Mouse (Mus musculus) cortical plate, adult 2 months (tissue): ENCODE data around the gene Crygc. TPM values are rescaled to one million over a fixed set of nuclear protein-coding genes. Genes with fewer than 3 reads are reported as not detected.

Experiments
- H3K27ac ChIP-seq: fragments of 200-500 bp; 2 replicates; pipeline ENCODE4 v1.5.1; 2012; ENCODE audit warnings: low read length, control low read depth, inconsistent platforms; ENCODE audit not compliant: insufficient read depth
- H3K4me1 ChIP-seq: fragments of 200-500 bp; 2 replicates; pipeline ENCODE4 v1.6.1; 2011; ENCODE audit warnings: low read length; ENCODE audit not compliant: control insufficient read depth, insufficient read depth
- H3K4me3 ChIP-seq: fragments of 200-500 bp; 2 replicates; pipeline ENCODE4 v1.5.1; 2011; ENCODE audit warnings: mild to moderate bottlenecking, low read length, control low read depth; ENCODE audit not compliant: insufficient read depth
- CTCF ChIP-seq: fragments of 200-500 bp; IDR thresholded peaks from 2 replicates; pipeline ENCODE4 v1.5.1; 2011; ENCODE audit warnings: mild to moderate bottlenecking, control low read depth, low read length; ENCODE audit not compliant: insufficient read depth; ENCODE audit errors: extremely low read depth
- POLR2A ChIP-seq: fragments of 200-500 bp; IDR thresholded peaks from 2 replicates; pipeline ENCODE4 v1.6.1; 2011; ENCODE audit warnings: mild to moderate bottlenecking, low read length, control low read depth; ENCODE audit not compliant: insufficient read depth; ENCODE audit errors: extremely low read depth
- polyA plus RNA-seq: library from polyadenylated mRNA; depleted of rRNA; stranded (reverse); fragments of >200 nt; gene quantifications from 2 replicates; pipeline ENCODE4 v1.2.3, GENCODE M21; 2012; rRNA removed

Gene Crygc
- polyA plus RNA-seq, 1 experiment, result not detected

- no peak for TF ChIP-seq CTCF
- no peak for TF ChIP-seq POLR2A
- Histone ChIP-seq H3K4me3 (no peak overlapping the region), H3K27ac (no peak overlapping the region), H3K4me1 (no peaks in the 10 kb centered on the region)
These were observed 33.8 kb downstream of the Crygc start for GRCm38 (mm10) chr1:65039679-65040078.

- TF ChIP-seq CTCF (no peak), POLR2A (no peak)
- no peak overlapping the region for H3K27ac ChIP-seq
- no peak overlapping the region for H3K4me3 ChIP-seq
- H3K4me1 ChIP-seq, result no peaks in the 10 kb centered on the region
These were observed 35.9 kb downstream of the Crygc start for GRCm38 (mm10) chr1:65037542-65037941.

DNA sequence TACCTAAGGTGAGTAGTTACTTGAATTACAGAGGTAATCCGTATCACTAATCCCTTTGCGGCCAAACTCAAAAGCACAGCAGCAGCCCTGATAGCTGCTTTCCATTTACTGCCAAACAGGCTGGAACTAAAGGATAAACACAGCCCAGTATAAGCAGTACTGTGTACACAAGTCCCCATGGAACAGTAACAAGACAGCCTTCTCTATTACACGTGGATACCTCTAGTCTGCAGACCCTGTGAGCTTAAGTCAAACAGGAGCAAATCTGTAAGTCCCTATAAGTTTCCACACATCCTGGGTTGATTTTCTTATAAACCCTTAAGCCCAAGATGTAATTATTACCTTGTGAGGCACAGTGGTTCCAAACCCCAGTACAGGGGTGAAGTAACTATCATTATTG is 38.0 kb downstream of the Crygc start:
- Histone ChIP-seq H3K4me3 (no peak overlapping the region), H3K4me1 (no peaks in the 10 kb centered on the region), H3K27ac (no peak overlapping the region)

DNA sequence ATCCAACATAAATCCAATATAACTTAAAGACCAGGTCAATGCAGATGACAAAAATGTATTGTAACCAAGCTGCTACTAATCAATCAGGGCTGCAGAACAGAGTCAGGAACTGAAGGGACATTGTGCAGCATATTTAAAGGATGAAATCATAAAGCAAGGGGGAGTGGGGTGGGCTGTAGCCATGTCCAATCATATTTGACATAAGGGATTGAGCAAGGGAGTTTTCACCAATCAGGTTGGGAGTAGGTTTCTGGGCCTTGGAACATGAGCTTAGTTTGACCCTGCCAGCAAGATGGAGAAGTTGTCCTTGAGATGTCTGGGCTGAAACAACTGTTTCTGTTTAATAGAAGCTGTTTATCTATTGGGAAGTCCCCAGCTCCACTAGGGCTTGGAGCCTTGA is 40.8 kb downstream of the Crygc start, which contains the start of gene Akr1cl:
Gene Akr1cl, minus strand, starts transcription at position 119 of the 400 bp plus-strand sequence.
- H3K27ac ChIP-seq, result no peak within 1 kb of the TSS
- H3K4me1 ChIP-seq, result no peaks in the 10 kb centered on the region
- TF ChIP-seq CTCF (no peak), POLR2A (no peak)
- no peak within 1 kb of the TSS for H3K4me3 ChIP-seq

More for the DNA sequence above, 38.0 kb downstream of the Crygc start:
- no peak for TF ChIP-seq CTCF
- TF ChIP-seq POLR2A, result no peak

DNA sequence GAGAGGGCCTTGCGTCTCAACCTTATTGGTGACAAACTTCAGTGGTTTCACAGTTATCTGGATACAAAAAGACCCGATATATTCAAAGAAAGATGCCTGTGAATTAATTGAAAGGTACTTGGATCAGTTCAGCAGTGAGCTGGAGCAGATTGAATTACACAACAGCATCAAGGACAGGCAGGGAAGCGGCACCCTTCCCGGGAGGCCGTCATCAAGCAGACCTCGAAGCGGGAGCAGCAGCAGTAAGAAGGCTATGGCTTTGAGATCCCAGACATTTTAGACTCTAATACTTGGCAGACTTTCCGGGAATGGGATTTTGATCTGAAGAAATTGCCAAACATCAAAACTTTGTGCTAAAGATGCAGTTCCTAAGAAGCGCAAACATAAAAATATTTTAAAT is 45.3 kb downstream of the Crygc start:
- TF ChIP-seq POLR2A (no peak), CTCF (no peak)
- Histone ChIP-seq H3K4me3 (no peak overlapping the region), H3K4me1 (no peaks in the 10 kb centered on the region), H3K27ac (no peak overlapping the region)

Other genes starting within 250 kb of the Crygc start
- gene Plekhm3, start 116.9 kb downstream of the Crygc start, polyA plus RNA-seq, result 15.2 and 15.4 TPM in 2 replicates
- gene Akr1cl, start 40.9 kb downstream of the Crygc start, polyA plus RNA-seq, result not detected in 2 replicates
- not detected in 2 replicates for gene Cryge, start 22.5 kb downstream of the Crygc start, polyA plus RNA-seq
- gene Crygd, start 10.2 kb downstream of the Crygc start, polyA plus RNA-seq, result not detected in 2 replicates
- gene Crygb, start 8.6 kb upstream of the Crygc start, polyA plus RNA-seq, result not detected in 2 replicates
- gene Cryga, start 29.7 kb upstream of the Crygc start, polyA plus RNA-seq, result 1.1 and 1.3 TPM in 2 replicates
- 0.83 and 1.7 TPM in 2 replicates for gene Gm28845, start 45.9 kb upstream of the Crygc start, polyA plus RNA-seq
- gene D630023F18Rik, start 49.5 kb upstream of the Crygc start, polyA plus RNA-seq, result 4.7 and 6.8 TPM in 2 replicates
- gene Idh1, start 112.8 kb upstream of the Crygc start, polyA plus RNA-seq, result 36.7 and 37.6 TPM in 2 replicates
- 13.2 and 13.5 TPM in 2 replicates for gene Pikfyve, start 113.0 kb upstream of the Crygc start, polyA plus RNA-seq
- gene Pth2r, start 208.4 kb upstream of the Crygc start, polyA plus RNA-seq, result 1.1 and 1.3 TPM in 2 replicates